Mouse (Mus musculus) forebrain, embryonic 11.5 days (tissue): ENCODE data around the gene Slc11a1. TPM values are rescaled to one million over a fixed set of nuclear protein-coding genes. Genes with fewer than 3 reads are reported as not detected.

Experiments
- ATAC-seq: fragments of 200-750 bp; cut with Nextera tagmentation; replicated peaks from 2 replicates; pipeline ENCODE4 v1.8.0; 2017; ENCODE audit warnings: moderate TSS enrichment; ENCODE audit not compliant: low FRiP score
- DNase-seq: peaks from one replicate; pipeline ENCODE4 v3.0.0-alpha.2; 2017; ENCODE audit warnings: low spot score
- H3K27ac ChIP-seq: fragments of 300-500 bp; sonication (generic); 2 replicates; pipeline ENCODE4 v1.5.1; 2014; ENCODE audit warnings: low read depth, low read length
- H3K27me3 ChIP-seq: fragments of 300-500 bp; sonication (generic); 2 replicates; pipeline ENCODE4 v1.6.1; 2014; ENCODE audit warnings: mild to moderate bottlenecking, low read length, mixed read lengths; ENCODE audit not compliant: control insufficient read depth, insufficient read depth
- H3K36me3 ChIP-seq: fragments of 300-500 bp; sonication (generic); 2 replicates; pipeline ENCODE4 v1.6.1; 2014; ENCODE audit warnings: mild to moderate bottlenecking, low read length, moderate library complexity, mixed read lengths; ENCODE audit not compliant: control insufficient read depth, insufficient read depth
- H3K4me1 ChIP-seq: fragments of 300-500 bp; sonication (generic); replicated peaks from 2 replicates; pipeline ENCODE4 v1.6.1; 2014; ENCODE audit warnings: low read length, mixed read lengths; ENCODE audit not compliant: control insufficient read depth, insufficient read depth
- H3K4me2 ChIP-seq: fragments of 300-500 bp; sonication (generic); 2 replicates; pipeline ENCODE4 v1.6.1; 2014; ENCODE audit warnings: low read depth, mild to moderate bottlenecking, low read length, moderate library complexity, mixed read lengths; ENCODE audit not compliant: severe bottlenecking
- H3K4me3 ChIP-seq: fragments of 300-500 bp; sonication (generic); 2 replicates; pipeline ENCODE4 v1.5.1; 2014; ENCODE audit warnings: low read depth, low read length
- H3K9ac ChIP-seq: fragments of 300-500 bp; sonication (generic); 2 replicates; pipeline ENCODE4 v1.6.1; 2014; ENCODE audit warnings: low read length
- H3K9me3 ChIP-seq: fragments of 300-500 bp; sonication (generic); 2 replicates; pipeline ENCODE4 v1.6.1; 2016; ENCODE audit warnings: low read length, mixed read lengths; ENCODE audit not compliant: control insufficient read depth
- WGBS: fragments of 180-500 bp; shearing (Covaris S2); extraction: QIAGEN DNeasy Blood & Tissue Kit; methylation state at CpG from one replicate; pipeline ENCODE4 v1.1.7; 2014; 5-methylcytosine and 5-hydroxymethylcytosine counted together
- polyA plus RNA-seq: library from polyadenylated mRNA; unstranded; fragments of >200 nt; fragmentation: Nextera tagmentation; extraction: Ambion mirVana; gene quantifications from 2 replicates; pipeline ENCODE4 v1.2.1, GENCODE M21; 2014

Gene Slc11a1
- polyA plus RNA-seq, 1 experiment from 2014 or later, result 1.9 TPM

GRCm38 (mm10) chr1:74400531-74400930 is 25.5 kb downstream of the Slc11a1 start:
- DNase-seq, result no peak
- Histone ChIP-seq H3K4me2 (no peak overlapping the region), H3K4me1 (0 out of 2 replicates have a peak, but pooled peaks cover 4% of the 10 kb centered on the region), H3K4me3 (no peak overlapping the region), H3K9ac (no peak overlapping the region), H3K36me3 (no peaks in the 10 kb centered on the region), H3K27ac (no peak overlapping the region), H3K9me3 (no peaks in the 10 kb centered on the region), H3K27me3 (no peaks in the 10 kb centered on the region)
- 80% methylated on average over 3 of the region's 3 CpGs for whole genome bisulfite sequencing
- no peak for ATAC-seq

- Histone ChIP-seq H3K4me1 (0 out of 2 replicates have a peak, but pooled peaks cover 4% of the 10 kb centered on the region), H3K27ac (no peak overlapping the region), H3K4me3 (no peak overlapping the region), H3K36me3 (no peaks in the 10 kb centered on the region), H3K27me3 (no peaks in the 10 kb centered on the region), H3K9me3 (no peaks in the 10 kb centered on the region), H3K4me2 (no peak overlapping the region), H3K9ac (no peak overlapping the region)
- WGBS, result 55% methylated on average over 16 of the region's 16 CpGs
- ATAC-seq, result no peak
- no peak for DNase-seq
These were observed 26.2 kb downstream of the Slc11a1 start for GRCm38 (mm10) chr1:74401015-74401702.

GRCm38 (mm10) chr1:74404206-74404605 is 29.2 kb downstream of the Slc11a1 start:
- H3K9me3 ChIP-seq, result no peaks in the 10 kb centered on the region
- H3K27ac ChIP-seq, result no peak overlapping the region
- H3K4me2 ChIP-seq, result no peak overlapping the region
- H3K36me3 ChIP-seq, result no peaks in the 10 kb centered on the region
- ATAC-seq, result no peak
- no peaks in the 10 kb centered on the region for H3K4me1 ChIP-seq
- DNase-seq, result no peak
- no peaks in the 10 kb centered on the region for H3K27me3 ChIP-seq
- no peak overlapping the region for H3K4me3 ChIP-seq
- WGBS, result 94% methylated on average over 4 of the region's 4 CpGs
- no peak overlapping the region for H3K9ac ChIP-seq

GRCm38 (mm10) chr1:74408589-74409504 is 33.9 kb downstream of the Slc11a1 start, which contains the start of gene Vil1:
Gene Vil1 (plus strand): TSS chr1:74409376.
- no peak within 1 kb of the TSS for H3K27ac ChIP-seq
- no peak within 1 kb of the TSS for H3K4me2 ChIP-seq
- no peak within 1 kb of the TSS for H3K9ac ChIP-seq
- H3K36me3 ChIP-seq, result no peaks in the 10 kb centered on the region
- no peaks in the 10 kb centered on the region for H3K9me3 ChIP-seq
- no peak within 1 kb of the TSS for H3K4me3 ChIP-seq
- DNase-seq (no peak), ATAC-seq (no peak)
- H3K4me1 ChIP-seq, result no peaks in the 10 kb centered on the region
- H3K27me3 ChIP-seq, result no peaks in the 10 kb centered on the region
- WGBS, result 64% methylated on average over 14 of the region's 15 CpGs

GRCm38 (mm10) chr1:74411753-74412325 is 36.8 kb downstream of the Slc11a1 start:
- no peaks in the 10 kb centered on the region for H3K4me1 ChIP-seq
- no peak overlapping the region for H3K4me3 ChIP-seq
- no peak overlapping the region for H3K4me2 ChIP-seq
- H3K9ac ChIP-seq, result no peak overlapping the region
- no peak overlapping the region for H3K27ac ChIP-seq
- ATAC-seq, result no peak
- no peaks in the 10 kb centered on the region for H3K27me3 ChIP-seq
- no peak for DNase-seq
- H3K9me3 ChIP-seq, result no peaks in the 10 kb centered on the region
- no peaks in the 10 kb centered on the region for H3K36me3 ChIP-seq
- WGBS, result 54% methylated on average over 2 of the region's 2 CpGs

- no peak for ATAC-seq
- 84% methylated on average over 8 of the region's 8 CpGs for WGBS
- no peaks in the 10 kb centered on the region for H3K9me3 ChIP-seq
- H3K27me3 ChIP-seq, result no peaks in the 10 kb centered on the region
- H3K4me2 ChIP-seq, result no peak overlapping the region
- no peaks in the 10 kb centered on the region for H3K36me3 ChIP-seq
- no peak for DNase-seq
- H3K4me3 ChIP-seq, result no peak overlapping the region
- no peak overlapping the region for H3K27ac ChIP-seq
- H3K4me1 ChIP-seq, result no peaks in the 10 kb centered on the region
- H3K9ac ChIP-seq, result no peak overlapping the region
These were observed 37.7 kb downstream of the Slc11a1 start for GRCm38 (mm10) chr1:74412711-74413110.

GRCm38 (mm10) chr1:74415143-74415542 is 40.1 kb downstream of the Slc11a1 start:
- ATAC-seq (no peak), DNase-seq (peak; percentile 68)
- H3K27ac ChIP-seq, result no peak overlapping the region
- H3K4me2 ChIP-seq, result no peak overlapping the region
- no peaks in the 10 kb centered on the region for H3K27me3 ChIP-seq
- H3K9me3 ChIP-seq, result no peaks in the 10 kb centered on the region
- no peak overlapping the region for H3K9ac ChIP-seq
- no peaks in the 10 kb centered on the region for H3K36me3 ChIP-seq
- no peaks in the 10 kb centered on the region for H3K4me1 ChIP-seq
- 48% methylated on average over 4 of the region's 4 CpGs for WGBS
- H3K4me3 ChIP-seq, result no peak overlapping the region

- Histone ChIP-seq H3K4me1 (no peaks in the 10 kb centered on the region), H3K9me3 (no peaks in the 10 kb centered on the region), H3K4me3 (no peak overlapping the region), H3K27ac (no peak overlapping the region), H3K9ac (no peak overlapping the region), H3K36me3 (no peaks in the 10 kb centered on the region), H3K4me2 (no peak overlapping the region), H3K27me3 (no peaks in the 10 kb centered on the region)
- DNase-seq, result no peak
- no peak for ATAC-seq
- 81% methylated on average over 17 of the region's 17 CpGs for WGBS
These were observed 43.9 kb downstream of the Slc11a1 start for GRCm38 (mm10) chr1:74418747-74419439.
